In genomic region chr2:25509912-25510311, GRCm38 (mm10) we compare ENCODE assay signal across 15 mouse cellular contexts. TPM values are rescaled to one million over a fixed set of nuclear protein-coding genes. Genes with fewer than 3 reads are reported as not detected.
DNase-seq lines count a peak whose midpoint lies in the region; ATAC-seq and TF ChIP-seq lines count a peak whose summit lies in the region.
"Had no signal": no experiment of that assay in that cellular context is flagged by ENCODE, and none has a peak within 500 bp of the region (broad histone marks: within the 10 kb centered on the region; RNA-seq: fewer than 3 reads in every experiment).

No protein-coding gene starts in this region.

- no peak overlapping the region for H3K4me2 ChIP-seq in embryonic facial prominence, embryonic 11.5 days (ENCODE audit: low read depth, low read length)
- no peak overlapping the region for H3K4me2 ChIP-seq in forebrain, embryonic 15.5 days (replicated peaks)
- H3K4me2 ChIP-seq: heart, embryonic 13.5 days had no signal

- no peaks in the 10 kb centered on the region for H3K27me3 ChIP-seq in embryonic facial prominence, embryonic 11.5 days (ENCODE audit: control insufficient read depth, insufficient read depth, low read length)
- H3K27me3 ChIP-seq in embryonic facial prominence, embryonic 10.5 days (replicated peaks; ENCODE audit: low read depth, poor library complexity, severe bottlenecking), result no peaks in the 10 kb centered on the region
- H3K27me3 ChIP-seq in forebrain, embryonic 15.5 days, result no peaks in the 10 kb centered on the region
- H3K27me3 ChIP-seq: heart, embryonic 13.5 days had no signal

- 64% methylated on average over 3 of the region's 3 CpGs for WGBS in embryonic facial prominence, embryonic 11.5 days
- 67% methylated on average over 3 of the region's 3 CpGs for WGBS in embryonic facial prominence, embryonic 10.5 days
- WGBS in lung, adult 2 months, result 51% methylated on average over 3 of the region's 3 CpGs
- WGBS in forebrain, embryonic 15.5 days, result 64% methylated on average over 3 of the region's 3 CpGs

- no peaks in the 10 kb centered on the region; the same call in none of the 2 replicates for H3K36me3 ChIP-seq in embryonic facial prominence, embryonic 11.5 days (replicated peaks; ENCODE audit: control insufficient read depth, insufficient read depth, low read depth, low read length)
- peaks cover 13% of the 10 kb centered on the region for H3K36me3 ChIP-seq in embryonic facial prominence, embryonic 10.5 days (replicated peaks)
- peaks cover 14% of the 10 kb centered on the region for H3K36me3 ChIP-seq in forebrain, embryonic 15.5 days

- H3K4me1 ChIP-seq in embryonic facial prominence, embryonic 11.5 days (ENCODE audit: control insufficient read depth, insufficient read depth, low read length), result no peaks in the 10 kb centered on the region
- H3K4me1 ChIP-seq in embryonic facial prominence, embryonic 10.5 days, result 0 out of 2 replicates have a peak, but pooled peaks cover 4% of the 10 kb centered on the region
- no peaks in the 10 kb centered on the region for H3K4me1 ChIP-seq in lung, adult 2 months (ENCODE audit: control insufficient read depth, insufficient read depth, low read length)
- no peaks in the 10 kb centered on the region for H3K4me1 ChIP-seq in forebrain, embryonic 15.5 days
- H3K4me1 ChIP-seq: heart, embryonic 13.5 days had no signal

- no peaks in the 10 kb centered on the region for H3K9me3 ChIP-seq in embryonic facial prominence, embryonic 11.5 days (replicated peaks; ENCODE audit: control insufficient read depth, low read length)
- H3K9me3 ChIP-seq in embryonic facial prominence, embryonic 10.5 days, result no peaks in the 10 kb centered on the region
- no peaks in the 10 kb centered on the region for H3K9me3 ChIP-seq in forebrain, embryonic 15.5 days
- H3K9me3 ChIP-seq: heart, embryonic 13.5 days had no signal

- no peak for TF ChIP-seq POLR2A in lung, adult 2 months (IDR thresholded peaks at IDR 0.05; ENCODE audit: borderline replicate concordance, extremely low read depth, low read depth, low read length)

- no peak for ATAC-seq in embryonic facial prominence, embryonic 11.5 days (replicated peaks; ENCODE audit: insufficient number of reproducible peaks, low FRiP score, low TSS enrichment, low read depth)
- no peak for ATAC-seq in forebrain, embryonic 15.5 days (replicated peaks)
- ATAC-seq: hindbrain, embryonic 16.5 days had no signal

- H3K4me3 ChIP-seq in embryonic facial prominence, embryonic 11.5 days (ENCODE audit: low read depth, low read length), result no peak overlapping the region
- H3K4me3 ChIP-seq in embryonic facial prominence, embryonic 10.5 days, result no peak overlapping the region
- no peak overlapping the region for H3K4me3 ChIP-seq in lung, adult 2 months (replicated peaks; ENCODE audit: extremely low read depth, low read depth, low read length)
- H3K4me3 ChIP-seq in forebrain, embryonic 15.5 days, result no peak overlapping the region
- H3K4me3 ChIP-seq: heart, embryonic 13.5 days had no signal

- peak; percentile 20 for DNase-seq in embryonic facial prominence, embryonic 11.5 days (ENCODE audit: low spot score)
- DNase-seq in embryonic facial prominence, embryonic 10.5 days (ENCODE audit: low spot score), result no peak
- DNase-seq in lung, adult 2 months, result no peak
- DNase-seq in lung, postnatal 36 days, result no peak
- peak; percentile 66 for DNase-seq in NIH3T3 (ENCODE audit: low read depth)
- peak; percentile 11 for DNase-seq in retina, postnatal 1 day
- no peak for DNase-seq in cerebellum, postnatal 14 days
- DNase-seq: adrenal gland, postnatal 36 days; cerebellum, adult 8-10 months; left cerebral cortex, postnatal 4 days had no signal

- TF ChIP-seq CTCF in lung, adult 2 months (IDR thresholded peaks at IDR 0.05; ENCODE audit: insufficient read depth, low read length), result peak; percentile 53; the same call in 1 of the 2 replicates

- no peak overlapping the region for H3K27ac ChIP-seq in embryonic facial prominence, embryonic 11.5 days (replicated peaks; ENCODE audit: low read depth, low read length)
- H3K27ac ChIP-seq in embryonic facial prominence, embryonic 10.5 days (replicated peaks), result no peak overlapping the region
- no peak overlapping the region for H3K27ac ChIP-seq in forebrain, embryonic 15.5 days (replicated peaks)
- H3K27ac ChIP-seq: heart, embryonic 13.5 days; macrophage had no signal

- no peak overlapping the region for H3K9ac ChIP-seq in embryonic facial prominence, embryonic 11.5 days (replicated peaks; ENCODE audit: low read length)
- H3K9ac ChIP-seq in forebrain, embryonic 15.5 days (replicated peaks), result no peak overlapping the region
- H3K9ac ChIP-seq: heart, embryonic 13.5 days had no signal

RNA-seq across cellular contexts. Expression of gene C8g, which starts 8.4 kb away (rescaled TPM):
- polyA plus RNA-seq in embryonic facial prominence, embryonic 11.5 days (2014; fragmentation: Nextera tagmentation; extraction: Ambion mirVana), result 3.8 and 4.3 TPM in 2 replicates
- polyA plus RNA-seq in embryonic facial prominence, embryonic 10.5 days (2016; fragmentation: Nextera tagmentation; extraction: Ambion mirVana), result 6.1 and 6.7 TPM in 2 replicates
- polyA plus RNA-seq in lung, adult 2 months (2012; rRNA removed), result 2.5 and 2.7 TPM in 2 replicates
- 3.4 and 4.7 TPM in 2 replicates for polyA plus RNA-seq in forebrain, embryonic 15.5 days (2015; fragmentation: Nextera tagmentation; extraction: Ambion mirVana)

RNA-seq across cellular contexts. Expression of gene Fbxw5, which starts 9.4 kb away (rescaled TPM):
- 51.1 and 56.4 TPM in 2 replicates for polyA plus RNA-seq in embryonic facial prominence, embryonic 11.5 days (2014; fragmentation: Nextera tagmentation; extraction: Ambion mirVana)
- 87.9 and 92.2 TPM in 2 replicates for polyA plus RNA-seq in embryonic facial prominence, embryonic 10.5 days (2016; fragmentation: Nextera tagmentation; extraction: Ambion mirVana)
- polyA plus RNA-seq in lung, adult 2 months (2012; rRNA removed), result 23.1 and 37.4 TPM in 2 replicates
- 128 and 130 TPM in 2 replicates for polyA plus RNA-seq in forebrain, embryonic 15.5 days (2015; fragmentation: Nextera tagmentation; extraction: Ambion mirVana)

RNA-seq across cellular contexts. Expression of gene Lcn12, which starts 16.2 kb away (rescaled TPM):
- polyA plus RNA-seq in embryonic facial prominence, embryonic 11.5 days (2014; fragmentation: Nextera tagmentation; extraction: Ambion mirVana), result not detected in 2 replicates
- polyA plus RNA-seq in embryonic facial prominence, embryonic 10.5 days (2016; fragmentation: Nextera tagmentation; extraction: Ambion mirVana), result not detected in 2 replicates
- not detected in 2 replicates for polyA plus RNA-seq in lung, adult 2 months (2012; rRNA removed)
- not detected in 2 replicates for polyA plus RNA-seq in forebrain, embryonic 15.5 days (2015; fragmentation: Nextera tagmentation; extraction: Ambion mirVana)
- polyA plus RNA-seq: heart, embryonic 13.5 days; hindbrain, embryonic 16.5 days; large intestine, adult 2 months; macrophage had no signal

RNA-seq across cellular contexts. Expression of gene Traf2, which starts 36.8 kb away (rescaled TPM):
- polyA plus RNA-seq in embryonic facial prominence, embryonic 11.5 days (2014; fragmentation: Nextera tagmentation; extraction: Ambion mirVana), result 35.6 and 36.0 TPM in 2 replicates
- 39.9 and 40.1 TPM in 2 replicates for polyA plus RNA-seq in embryonic facial prominence, embryonic 10.5 days (2016; fragmentation: Nextera tagmentation; extraction: Ambion mirVana)
- polyA plus RNA-seq in lung, adult 2 months (2012; rRNA removed), result 13.8 and 16.2 TPM in 2 replicates
- polyA plus RNA-seq in forebrain, embryonic 15.5 days (2015; fragmentation: Nextera tagmentation; extraction: Ambion mirVana), result 28.2 and 28.6 TPM in 2 replicates

RNA-seq across cellular contexts. Expression of gene Ptgds, which starts 40.1 kb away (rescaled TPM):
- 0.26 and 0.28 TPM in 2 replicates for polyA plus RNA-seq in embryonic facial prominence, embryonic 11.5 days (2014; fragmentation: Nextera tagmentation; extraction: Ambion mirVana)
- 0.18 TPM in 1 of 2 replicates, not detected in the other for polyA plus RNA-seq in embryonic facial prominence, embryonic 10.5 days (2016; fragmentation: Nextera tagmentation; extraction: Ambion mirVana)
- polyA plus RNA-seq in lung, adult 2 months (2012; rRNA removed), result 0.62 and 0.80 TPM in 2 replicates
- 112 and 123 TPM in 2 replicates for polyA plus RNA-seq in forebrain, embryonic 15.5 days (2015; fragmentation: Nextera tagmentation; extraction: Ambion mirVana)
- polyA plus RNA-seq: macrophage had no signal

Comparison
In these comparisons a context has a peak if more than half of its experiments do, and no peak if none do; other contexts are left out.
1. DNase-seq: peak in embryonic facial prominence, embryonic 11.5 days (single experiment), NIH3T3 (single experiment) and retina, postnatal 1 day (single experiment); none in embryonic facial prominence, embryonic 10.5 days (single experiment), lung, adult 2 months (single experiment), lung, postnatal 36 days (single experiment) and cerebellum, postnatal 14 days (0 of 2).